Mouse (Mus musculus) layer of hippocampus, postnatal 36 days (tissue): Measurements from ENCODE around the gene Ppp1r12c. TPM values are rescaled to one million over a fixed set of nuclear protein-coding genes. Genes with fewer than 3 reads are reported as not detected.
A peak's percentile ranks its signal among the peaks of the same experiment; 100 is the strongest.

Experiments used
- DNase-seq, 2 experiments: peaks; one replicate each; pipeline ENCODE4 v3.0.0; 2022
- total RNA-seq, 2 experiments: library from RNA; stranded (reverse); gene quantifications; 2 replicates each; pipeline ENCODE4 v1.2.3; 2021

Ppp1r12c gene
- total RNA-seq, 2 experiments from 2014 or later: 146 to 164 TPM

DNA sequence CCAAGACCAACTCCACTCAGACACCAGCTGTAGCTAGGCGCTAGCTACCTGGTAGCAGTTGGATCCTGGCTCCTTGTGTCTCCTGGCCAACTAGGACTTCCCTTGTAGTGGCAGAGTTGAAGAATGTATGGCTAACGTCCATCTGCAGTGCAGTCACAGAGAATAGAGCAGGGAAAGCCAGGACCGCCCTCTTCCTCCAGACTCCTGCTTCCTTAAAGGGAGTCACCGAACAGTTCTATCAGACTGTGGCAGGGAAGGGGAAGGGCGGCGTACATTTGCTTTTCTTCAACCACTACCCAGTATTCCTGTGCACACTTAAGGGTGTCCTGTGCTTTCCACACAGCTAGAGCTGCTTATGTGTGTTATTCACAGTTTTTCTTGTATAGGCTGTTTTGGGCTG, 10.2 kb downstream of the Ppp1r12c start:
- DNase-seq: no peak

- no peak for DNase-seq
Measured at GRCm38 (mm10) chr7:4482281-4482680, 19.2 kb downstream of the Ppp1r12c start.

- no peak for DNase-seq
Measured at GRCm38 (mm10) chr7:4479674-4480073, 21.8 kb downstream of the Ppp1r12c start.

DNA sequence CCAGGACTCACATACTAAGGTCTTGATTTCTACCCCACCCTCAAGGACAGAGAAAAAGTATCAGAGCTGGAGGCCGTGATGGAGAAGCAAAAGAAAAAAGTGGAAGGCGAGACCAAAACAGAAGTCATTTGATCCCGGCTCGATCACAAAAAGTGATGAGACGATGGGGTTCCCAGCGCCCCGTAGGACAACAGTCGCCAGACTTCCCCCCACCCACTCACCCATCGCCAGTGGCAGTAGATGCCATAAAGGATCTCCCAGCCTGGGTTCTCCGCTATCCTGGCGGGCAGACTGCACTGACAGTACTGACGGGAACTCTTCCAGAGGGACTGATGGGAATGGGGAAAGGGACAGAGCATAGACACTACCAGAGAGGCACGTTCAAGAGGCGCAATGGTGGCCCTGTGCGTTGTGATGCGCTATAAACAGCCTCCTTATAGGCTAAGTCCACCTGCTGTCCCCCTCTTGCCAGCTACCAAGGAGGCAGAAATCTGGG, 22.6 kb downstream of the Ppp1r12c start:
- DNase-seq: no peak

GRCm38 (mm10) chr7:4478021-4478795, 23.3 kb downstream of the Ppp1r12c start:
- DNase-seq: peak; percentile 44 to 51

DNA sequence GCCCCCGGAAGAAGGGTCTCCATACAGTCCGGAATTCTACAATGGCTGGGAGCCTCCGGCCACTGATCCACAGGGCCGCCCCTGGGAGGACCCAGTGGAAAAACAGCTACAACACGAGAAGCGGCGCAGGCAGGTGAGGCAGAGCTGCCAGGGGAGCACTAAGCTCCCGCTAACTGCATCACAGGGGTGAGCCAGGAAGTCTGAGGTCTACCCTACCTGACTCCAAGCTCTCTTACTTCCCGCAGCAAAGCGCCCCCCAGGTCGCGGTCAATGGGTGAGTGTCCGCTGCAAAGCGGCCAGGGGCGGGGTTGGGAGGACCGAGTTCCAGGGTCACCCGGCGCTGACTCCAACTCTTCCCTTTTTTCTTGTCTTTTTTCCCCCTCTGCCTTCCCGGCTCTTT, 27.5 kb downstream of the Ppp1r12c start:
- DNase-seq: no peak

DNA sequence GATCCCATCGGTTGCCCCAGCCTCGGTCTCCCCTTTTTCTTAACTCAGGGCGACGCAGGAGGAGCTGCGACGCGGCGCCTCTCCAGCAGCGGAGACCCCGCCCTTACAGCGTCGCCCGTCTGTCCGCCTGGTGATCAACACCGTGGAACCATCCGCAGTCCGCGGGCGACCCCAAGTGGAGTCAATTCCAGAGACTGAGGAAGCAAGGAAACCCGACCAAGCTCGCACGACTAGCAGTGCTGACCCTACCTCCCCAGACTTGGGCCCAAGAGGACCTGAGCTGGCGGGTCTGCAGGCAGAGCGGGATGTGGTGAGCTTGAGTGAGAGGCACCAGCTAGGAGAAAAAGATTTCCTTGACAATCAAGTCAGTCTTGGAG, 30.3 kb downstream of the Ppp1r12c start:
- peak; percentile 86 to 88 for DNase-seq

GRCm38 (mm10) chr7:4470275-4471178, 31.0 kb downstream of the Ppp1r12c start:
- DNase-seq: peak; percentile 37 to 43

GRCm38 (mm10) chr7:4467801-4468200, 33.7 kb downstream of the Ppp1r12c start:
- no peak for DNase-seq

DNA sequence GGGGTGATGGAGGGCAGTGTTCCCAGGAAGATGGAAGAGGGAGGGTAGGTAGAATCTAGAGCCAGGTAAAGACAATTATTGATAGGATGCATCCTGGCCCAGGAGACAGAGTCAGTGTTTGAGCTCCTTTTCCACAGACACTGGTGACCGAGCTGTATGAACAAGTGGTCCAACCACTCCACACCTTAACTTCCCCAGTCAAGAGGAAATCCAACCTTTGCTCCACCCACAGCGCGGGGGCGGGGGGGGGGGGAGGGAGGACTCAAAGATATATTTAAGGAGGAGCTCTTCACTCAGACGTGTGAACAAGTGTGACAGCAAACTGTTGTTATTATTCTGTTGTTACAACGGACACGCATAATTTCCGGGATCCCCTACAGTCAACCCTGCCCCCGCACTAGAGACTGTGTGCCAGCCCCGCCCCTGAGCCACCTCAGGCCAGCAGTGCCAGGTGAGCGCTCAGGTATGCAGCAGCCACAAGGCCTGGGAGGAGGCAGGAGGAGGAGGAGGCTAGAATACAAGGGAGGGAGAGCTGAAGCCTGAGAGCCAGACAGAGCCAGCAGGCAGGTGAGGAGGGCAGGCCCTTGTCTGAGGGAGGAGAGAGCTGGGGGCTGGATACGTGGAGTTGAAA, 37.2 kb downstream of the Ppp1r12c start:
- no peak for DNase-seq

GRCm38 (mm10) chr7:4460576-4461434, 40.7 kb downstream of the Ppp1r12c start, which contains the start of gene Eps8l1:
Gene Eps8l1 (plus strand): TSS chr7:4460674.
- DNase-seq: no peak

GRCm38 (mm10) chr7:4452644-4453043, 48.8 kb downstream of the Ppp1r12c start:
- DNase-seq: no peak

DNA sequence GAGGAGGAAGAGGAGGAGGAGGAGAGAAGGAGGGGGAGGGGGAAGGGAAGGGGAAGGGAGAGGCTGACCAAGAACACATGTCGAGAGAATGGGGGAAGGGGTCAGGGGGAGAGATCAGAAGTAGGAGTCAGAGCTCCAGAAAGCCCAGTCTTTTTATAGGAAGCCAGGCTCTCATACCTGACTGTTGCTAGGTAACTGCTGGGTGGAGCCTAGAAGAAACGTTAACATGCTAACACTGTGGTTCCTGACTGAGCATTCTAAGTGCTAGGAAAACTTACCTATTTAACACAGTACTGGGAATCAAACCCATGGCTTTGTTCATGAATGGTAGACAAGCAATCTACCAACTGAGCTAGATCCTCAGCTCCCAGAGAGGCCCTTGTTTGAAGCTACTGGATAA, 52.3 kb downstream of the Ppp1r12c start:
- no peak for DNase-seq

DNA sequence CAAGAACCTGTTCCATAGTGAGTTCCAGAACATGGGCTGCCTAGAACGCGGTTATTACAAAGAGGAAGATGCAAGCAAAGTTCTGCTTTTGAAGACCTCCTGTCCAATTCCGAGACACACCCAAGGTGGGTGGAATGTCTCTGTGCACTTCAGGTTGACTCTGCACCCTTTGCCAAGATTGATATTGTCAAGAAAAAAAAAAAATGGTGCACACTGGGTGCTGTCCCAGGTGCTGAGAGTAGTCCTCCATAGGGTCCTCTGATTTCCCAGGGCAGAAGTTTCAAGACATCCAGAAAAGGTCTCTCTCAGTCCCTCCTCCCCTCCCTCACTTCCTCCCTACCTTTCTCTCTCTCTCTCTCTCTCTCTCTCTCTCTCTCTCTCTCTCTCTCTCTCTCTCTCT, 53.0 kb downstream of the Ppp1r12c start:
- DNase-seq: no peak

GRCm38 (mm10) chr7:4447138-4447537, 54.3 kb downstream of the Ppp1r12c start:
- no peak for DNase-seq

DNA sequence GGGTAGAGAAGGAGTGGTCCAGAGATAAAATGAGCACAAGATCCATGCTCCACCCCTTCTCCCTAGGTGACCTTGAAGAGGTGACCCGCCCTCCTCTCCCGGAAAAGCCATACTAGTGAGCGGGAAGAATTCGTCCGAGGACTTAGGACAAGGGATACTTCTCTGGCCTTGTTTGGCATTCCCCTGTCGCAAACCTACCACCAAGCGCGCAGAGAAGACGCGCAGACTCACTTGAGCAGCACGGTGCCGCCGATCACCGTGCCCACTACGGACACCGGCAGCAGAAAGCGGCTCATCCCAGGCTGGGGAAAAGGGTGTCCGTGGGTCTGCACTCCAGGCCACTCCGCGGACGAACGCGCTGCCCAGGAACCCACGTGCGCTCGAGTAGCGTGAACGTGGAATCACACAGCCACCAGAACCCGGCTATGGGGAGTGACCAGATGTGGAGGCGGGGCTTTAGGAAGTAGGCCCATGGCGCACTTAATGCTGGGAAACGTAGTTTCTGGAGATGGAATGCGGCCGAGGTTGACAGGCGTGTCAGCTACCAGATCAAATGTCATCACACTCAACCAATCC, 56.2 kb downstream of the Ppp1r12c start, which contains the start of gene Rdh13:
Gene Rdh13 (minus strand): TSS at position 434 of the 576 bp plus-strand sequence.
- DNase-seq: peak; percentile 88

GRCm38 (mm10) chr7:4440549-4440948, 60.9 kb downstream of the Ppp1r12c start:
- no peak for DNase-seq

DNA sequence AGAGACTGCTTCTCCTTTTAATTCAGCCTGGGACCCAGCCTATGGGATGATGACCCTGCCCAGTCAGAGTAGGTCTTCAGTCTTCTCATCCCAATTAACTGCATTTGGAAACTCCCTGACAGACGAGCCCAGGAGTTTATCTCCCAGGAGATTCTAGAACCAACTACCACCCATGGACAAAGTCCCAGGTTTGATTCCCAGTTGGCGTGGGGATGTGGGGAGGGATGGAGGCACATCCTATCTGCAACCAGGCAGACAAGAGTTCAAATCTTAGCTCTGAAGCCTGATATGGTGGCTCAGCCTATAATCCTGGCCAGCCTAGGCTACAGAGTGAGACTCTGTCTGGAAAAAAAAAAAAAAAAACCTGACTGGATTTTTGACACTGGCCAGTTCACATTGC, 63.8 kb downstream of the Ppp1r12c start:
- DNase-seq: no peak

DNA sequence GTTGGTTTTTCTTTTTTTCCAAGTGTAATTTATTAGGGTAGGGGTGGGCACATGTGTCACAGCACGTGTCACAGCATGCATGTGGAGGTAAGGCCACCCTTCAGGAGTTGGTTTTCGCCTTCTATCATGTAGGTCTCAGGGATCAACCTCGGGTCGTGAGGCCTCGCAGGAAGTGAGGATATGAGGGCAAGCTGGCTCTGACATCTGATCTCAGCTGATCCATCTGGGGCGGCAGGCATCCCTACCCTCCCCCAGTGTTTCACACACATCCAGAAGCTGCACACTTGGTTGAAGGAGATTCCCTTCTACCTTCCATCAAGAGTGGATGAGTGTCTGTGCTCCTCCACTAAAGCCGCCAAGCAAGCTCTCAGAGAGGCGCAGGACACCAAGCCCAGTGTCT, 69.5 kb downstream of the Ppp1r12c start:
- DNase-seq: no peak

DNA sequence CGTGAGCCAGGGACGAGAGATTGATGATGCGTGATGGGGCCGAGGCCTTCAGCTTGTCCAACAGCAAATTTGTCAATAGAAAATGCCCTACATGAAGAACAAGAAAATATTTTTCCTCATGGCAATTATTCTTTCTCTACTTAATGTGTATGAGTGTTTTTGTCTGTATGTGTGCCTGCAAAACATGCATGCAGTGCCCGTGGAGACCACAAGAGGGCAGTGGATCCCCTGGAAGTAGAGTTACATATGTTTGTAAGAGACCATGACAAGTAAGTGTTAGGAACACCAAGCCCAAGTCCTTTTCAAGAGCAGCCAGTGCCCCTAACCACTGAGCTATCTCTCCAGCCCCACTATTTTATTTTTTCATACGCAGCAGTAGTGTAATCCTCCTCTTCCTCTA, 69.9 kb downstream of the Ppp1r12c start:
- peak; percentile 23 to 34 for DNase-seq
